Mouse (Mus musculus) small intestine, adult 2 months (tissue): ENCODE results near the gene Gcm1. TPM values are rescaled to one million over a fixed set of nuclear protein-coding genes. Genes with fewer than 3 reads are reported as not detected.

ENCODE experiments used
- H3K27ac ChIP-seq: fragments of 200-500 bp; 2 replicates; pipeline ENCODE4 v1.5.1; 2012; ENCODE audit warnings: low read depth, low read length, control low read depth, inconsistent platforms; ENCODE audit not compliant: insufficient read depth
- H3K27me3 ChIP-seq: fragments of 200-500 bp; 2 replicates; pipeline ENCODE4 v1.6.1; 2012; ENCODE audit warnings: mild to moderate bottlenecking, moderate library complexity, low read length, inconsistent platforms; ENCODE audit not compliant: control insufficient read depth, insufficient read depth
- H3K36me3 ChIP-seq: fragments of 200-500 bp; 2 replicates; pipeline ENCODE4 v1.6.1; 2012; ENCODE audit warnings: mild to moderate bottlenecking, low read length, control low read depth, inconsistent platforms; ENCODE audit not compliant: control insufficient read depth, insufficient read depth
- H3K4me1 ChIP-seq: fragments of 200-500 bp; 2 replicates; pipeline ENCODE4 v1.6.1; 2012; ENCODE audit warnings: low read length, inconsistent platforms, mixed read lengths; ENCODE audit not compliant: control insufficient read depth, insufficient read depth, insufficient read length
- H3K4me3 ChIP-seq: fragments of 200-500 bp; 2 replicates; pipeline ENCODE4 v1.5.1; 2012; ENCODE audit warnings: low read depth, mild to moderate bottlenecking, control low read depth, inconsistent platforms, low read length, moderate library complexity
- CTCF ChIP-seq: fragments of 200-500 bp; IDR thresholded peaks from 2 replicates; pipeline ENCODE4 v1.5.1; 2012; ENCODE audit warnings: low read depth, mild to moderate bottlenecking, control low read depth, inconsistent platforms, low read length, moderate library complexity, mixed read lengths; ENCODE audit not compliant: insufficient replicate concordance, insufficient read length; ENCODE audit errors: extremely low read depth
- POLR2A ChIP-seq: fragments of 200-500 bp; IDR thresholded peaks from 2 replicates; pipeline ENCODE4 v1.6.1; 2012; ENCODE audit warnings: low read depth, mild to moderate bottlenecking, control low read depth, inconsistent platforms, low read length, moderate library complexity
- WGBS: fragments of 180-500 bp; shearing (Covaris S2); methylation state at CpG from one replicate; pipeline ENCODE4 v1.1.7; 2018; 5-methylcytosine and 5-hydroxymethylcytosine counted together
- polyA plus RNA-seq: library from polyadenylated mRNA; depleted of rRNA; stranded (reverse); fragments of >200 nt; gene quantifications from 2 replicates; pipeline ENCODE4 v1.2.3, GENCODE M21; 2012; rRNA removed

Gcm1 gene
- polyA plus RNA-seq, 1 experiment = not detected

DNA sequence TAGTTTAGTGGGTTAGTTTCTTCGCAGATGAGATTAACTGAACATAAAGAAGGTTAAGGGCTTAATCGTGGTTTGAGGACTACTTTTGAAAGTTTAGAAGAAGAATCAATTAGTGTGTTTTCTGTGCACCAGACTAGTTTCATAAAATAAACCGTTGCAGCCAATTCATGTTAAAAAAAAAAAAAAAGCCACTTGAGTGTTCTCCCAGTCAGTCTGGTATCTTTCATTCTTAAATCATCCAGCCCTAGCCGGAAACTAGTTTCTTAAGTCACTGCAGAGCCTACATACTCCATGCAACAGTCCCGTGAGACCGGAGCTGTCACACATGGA lies 55.8 kb downstream of the Gcm1 start:
- Histone ChIP-seq H3K27ac (peak overlapping the region; percentile 99), H3K4me3 (peak overlapping the region; percentile 90), H3K4me1 (peaks cover 10% of the 10 kb centered on the region; the same call in 1 of the 2 replicates), H3K27me3 (no peaks in the 10 kb centered on the region), H3K36me3 (peaks cover 5% of the 10 kb centered on the region)
- 10% methylated on average over 6 of the region's 6 CpGs for WGBS
- no peak for TF ChIP-seq POLR2A
- TF ChIP-seq CTCF = no peak

DNA sequence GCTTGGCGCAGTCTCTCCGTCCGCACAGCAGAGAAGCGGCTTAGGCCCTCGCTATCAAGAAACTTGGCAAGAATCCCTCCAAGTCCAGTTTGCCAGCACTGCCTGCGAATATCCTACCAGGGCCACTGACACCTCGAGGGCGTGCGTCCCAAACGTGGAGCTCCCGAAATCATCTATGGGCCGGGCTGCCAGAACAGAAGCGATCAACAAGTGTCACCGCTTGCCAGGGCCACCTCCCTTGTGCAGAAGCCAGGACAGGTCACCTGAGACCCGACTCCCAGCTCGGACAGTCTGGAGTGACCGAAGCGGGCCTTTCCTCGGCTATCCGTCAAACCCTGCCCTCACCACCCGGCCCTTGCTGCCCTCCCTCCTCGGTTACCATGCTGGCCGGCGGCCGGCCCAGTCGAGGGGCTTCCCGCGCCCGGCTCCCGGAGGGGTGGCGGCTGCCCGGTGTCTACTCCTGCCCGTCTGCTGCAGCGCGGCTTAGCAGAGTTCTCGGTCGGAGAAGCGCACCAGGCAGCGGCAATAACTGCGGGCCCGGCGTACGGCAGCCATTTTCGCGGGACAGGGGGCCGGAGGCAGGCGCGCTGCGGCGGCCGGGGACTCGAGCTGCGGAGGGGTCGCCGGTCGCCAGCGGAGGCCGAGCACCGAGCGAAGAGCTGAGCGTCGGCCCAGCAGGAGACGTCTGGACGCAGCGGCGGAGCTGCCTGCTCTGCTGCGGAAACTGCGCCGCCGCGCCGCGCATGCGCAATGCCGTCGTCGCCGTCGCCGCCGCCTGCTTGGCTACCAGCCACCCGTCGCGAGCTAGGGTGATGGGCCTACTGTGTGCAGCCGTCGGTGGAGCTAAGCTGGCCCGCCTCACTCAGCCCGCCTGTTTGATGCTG lies 56.4 kb downstream of the Gcm1 start:
- Histone ChIP-seq H3K27ac (peak overlapping the region; percentile 99), H3K4me1 (peaks cover 10% of the 10 kb centered on the region; the same call in 1 of the 2 replicates), H3K27me3 (no peaks in the 10 kb centered on the region), H3K36me3 (peaks cover 3% of the 10 kb centered on the region), H3K4me3 (peak overlapping the region; percentile 90)
- under 1% methylated on average over 86 of the region's 88 CpGs for WGBS
- TF ChIP-seq POLR2A = peak; percentile 96
- no peak for TF ChIP-seq CTCF

DNA sequence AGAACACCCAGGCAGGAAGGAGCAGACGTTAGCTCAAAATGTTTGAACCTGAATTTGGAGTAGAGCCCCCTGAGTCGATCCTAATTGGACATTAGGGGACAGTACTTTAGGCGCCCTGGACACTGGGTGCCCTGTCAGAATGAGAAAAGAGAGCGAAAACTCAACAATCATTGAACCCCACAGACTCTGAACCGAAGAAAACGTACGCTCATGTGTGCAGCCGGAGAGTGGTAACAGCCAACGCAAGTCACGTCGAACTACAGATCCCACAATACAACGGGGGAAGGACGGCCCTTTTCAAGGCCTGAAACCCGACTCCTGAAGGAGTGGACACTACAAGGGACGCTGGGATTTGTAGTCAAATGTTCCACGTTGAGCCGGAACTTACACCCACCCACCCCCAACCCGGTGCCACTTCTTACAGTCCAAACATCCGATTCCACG lies 57.1 kb downstream of the Gcm1 start, which contains the start of the genes Fbxo9 and Ick:
TSS of gene Fbxo9 (minus strand) at position 270 of the 444 bp plus-strand sequence.
TSS of gene Ick (plus strand) at position 397 of the 444 bp plus-strand sequence.
- peak within 1 kb of the TSS; percentile 99 for H3K27ac ChIP-seq
- peaks cover 10% of the 10 kb centered on the region; the same call in 1 of the 2 replicates for H3K4me1 ChIP-seq
- no peaks in the 10 kb centered on the region for H3K27me3 ChIP-seq
- no peak; the same call in 1 of the 2 replicates for TF ChIP-seq POLR2A
- no peak for TF ChIP-seq CTCF
- H3K36me3 ChIP-seq = peaks cover under 1% of the 10 kb centered on the region; the same call in 1 of the 2 replicates
- H3K4me3 ChIP-seq = peak within 1 kb of the TSS; percentile 90
- 0% methylated on average over 20 of the region's 20 CpGs for WGBS

DNA sequence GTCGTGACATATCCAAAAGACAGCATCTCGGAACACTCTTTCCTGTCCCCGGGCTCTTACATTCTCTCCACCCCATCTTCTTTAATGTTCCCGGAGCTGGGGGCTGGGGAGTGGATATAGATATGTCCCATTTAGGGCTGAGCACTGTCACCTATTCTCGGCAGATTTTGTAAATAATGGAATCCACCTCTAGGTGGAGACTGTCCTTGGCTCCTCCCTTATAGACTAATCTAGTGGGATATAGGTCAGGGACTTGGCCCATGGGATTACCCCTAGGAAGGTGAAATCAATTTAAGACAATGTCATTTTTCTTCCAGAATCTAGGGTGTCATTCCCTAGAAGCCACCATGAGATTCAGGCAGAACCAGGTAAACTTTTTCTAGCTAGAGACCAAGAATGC lies 57.9 kb downstream of the Gcm1 start:
- Histone ChIP-seq H3K27me3 (no peaks in the 10 kb centered on the region), H3K4me1 (peaks cover 14% of the 10 kb centered on the region; the same call in 1 of the 2 replicates), H3K27ac (no peak overlapping the region), H3K4me3 (no peak overlapping the region), H3K36me3 (no peaks in the 10 kb centered on the region)
- no peak for TF ChIP-seq POLR2A
- peak; percentile 11; the same call in 1 of the 2 replicates for TF ChIP-seq CTCF
- 32% methylated on average over 5 of the region's 5 CpGs for WGBS

DNA sequence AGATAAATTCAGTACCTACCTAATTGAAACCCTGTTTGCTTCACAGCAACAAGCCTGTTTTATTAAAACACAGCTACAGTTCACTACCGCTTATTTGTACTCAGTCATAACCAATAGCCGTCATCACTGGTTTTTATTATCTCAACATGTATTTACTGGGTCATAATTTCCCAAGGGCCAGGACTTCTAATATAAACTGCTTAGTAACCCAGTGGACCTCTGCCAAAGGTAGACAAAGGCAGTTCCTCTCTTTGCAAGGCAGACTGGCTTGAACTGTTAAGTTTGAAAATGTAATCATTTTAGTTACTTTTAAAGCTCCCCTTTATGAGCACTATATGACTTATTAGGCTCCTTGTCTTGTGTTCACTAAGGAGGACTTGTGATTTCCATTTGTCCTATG lies 59.7 kb downstream of the Gcm1 start:
- 34% methylated on average over 2 of the region's 2 CpGs for WGBS
- no peak for TF ChIP-seq CTCF
- H3K27ac ChIP-seq = no peak overlapping the region

DNA sequence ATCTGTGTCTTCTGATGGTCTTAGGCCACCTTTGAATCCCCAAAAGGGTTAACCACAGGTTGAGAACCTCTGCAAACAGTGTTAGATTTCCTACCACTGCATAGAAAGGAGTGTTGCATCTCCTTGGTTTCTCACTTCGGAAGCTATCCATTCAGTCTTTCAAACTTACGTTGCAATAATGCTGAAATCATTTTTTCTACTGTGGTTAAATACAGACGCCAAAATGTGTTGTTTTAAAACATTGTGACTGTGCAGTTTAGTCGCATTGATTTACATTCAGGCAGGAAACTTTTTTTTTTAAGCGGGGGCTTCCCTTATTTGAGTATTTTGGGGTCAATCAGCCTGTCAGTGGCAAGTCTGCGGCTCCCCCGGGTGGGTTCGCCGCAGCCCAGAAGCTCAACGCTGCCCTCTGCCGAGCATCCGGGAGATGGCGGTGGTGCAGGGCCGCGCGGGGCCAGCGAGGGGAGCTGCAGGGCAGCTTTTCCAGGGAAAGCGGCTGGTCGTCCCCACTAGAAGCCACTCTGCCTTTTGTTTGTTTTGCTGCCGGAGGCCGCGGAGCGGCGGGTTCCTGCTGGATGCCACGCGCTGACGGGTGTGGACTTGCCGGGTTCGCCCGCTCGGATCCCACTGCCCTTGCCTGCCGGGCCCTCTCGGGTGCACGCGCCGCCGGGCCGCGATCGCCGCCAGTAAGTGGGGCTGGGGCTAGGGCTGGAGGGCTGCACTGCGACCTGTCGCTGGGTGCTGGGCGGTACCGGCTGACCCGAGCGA lies 61.2 kb downstream of the Gcm1 start:
- Histone ChIP-seq H3K4me3 (peak overlapping the region; percentile 94), H3K36me3 (no peaks in the 10 kb centered on the region), H3K4me1 (peaks cover 13% of the 10 kb centered on the region; the same call in 1 of the 2 replicates), H3K27me3 (no peaks in the 10 kb centered on the region), H3K27ac (peak overlapping the region; percentile 72)
- 1% methylated on average over 47 of the region's 47 CpGs for WGBS
- TF ChIP-seq CTCF = peak; percentile 99
- TF ChIP-seq POLR2A = peak; percentile 67

More for the DNA sequence above, 59.7 kb downstream of the Gcm1 start:
- H3K36me3 ChIP-seq = no peaks in the 10 kb centered on the region
- no peaks in the 10 kb centered on the region for H3K27me3 ChIP-seq
- peaks cover 13% of the 10 kb centered on the region; the same call in 1 of the 2 replicates for H3K4me1 ChIP-seq
- no peak overlapping the region for H3K4me3 ChIP-seq

DNA sequence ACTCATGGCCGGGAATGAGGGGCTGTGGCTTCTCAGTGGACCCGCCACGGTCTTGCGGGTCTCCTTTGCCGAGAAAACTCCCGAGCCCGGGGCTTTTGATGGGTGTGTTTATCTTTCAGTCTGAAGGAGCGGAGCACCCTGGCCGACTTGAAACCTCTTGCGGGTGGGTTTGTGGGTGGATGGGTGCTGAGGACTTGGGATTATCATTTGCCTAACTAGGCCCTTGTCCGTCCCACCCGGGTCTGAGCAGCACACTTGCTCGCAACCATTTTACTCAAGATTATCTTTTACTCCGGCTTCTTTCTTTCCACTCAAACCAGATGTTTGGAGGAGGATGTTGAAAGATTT lies 61.8 kb downstream of the Gcm1 start:
- Histone ChIP-seq H3K27ac (peak overlapping the region; percentile 72), H3K27me3 (no peaks in the 10 kb centered on the region), H3K4me3 (peak overlapping the region; percentile 94), H3K4me1 (peaks cover 17% of the 10 kb centered on the region), H3K36me3 (no peaks in the 10 kb centered on the region)
- WGBS = under 1% methylated on average over 14 of the region's 14 CpGs
- TF ChIP-seq CTCF = no peak
- TF ChIP-seq POLR2A = no peak

Other genes starting within 250 kb of the Gcm1 start
- 6.0 and 11.2 TPM in 2 replicates for gene Elovl5, start 134.6 kb upstream of the Gcm1 start, polyA plus RNA-seq
- 54.1 and 74.3 TPM in 2 replicates for gene Fbxo9, start 57.1 kb downstream of the Gcm1 start, polyA plus RNA-seq
- gene Ick, start 57.3 kb downstream of the Gcm1 start, polyA plus RNA-seq = 8.4 and 19.8 TPM in 2 replicates
- gene Gsta4, start 130.8 kb downstream of the Gcm1 start, polyA plus RNA-seq = 6.3 and 66.9 TPM in 2 replicates
- 14.6 and 148 TPM in 2 replicates for gene Gsta1, start 178.7 kb downstream of the Gcm1 start, polyA plus RNA-seq
- gene Gm3776, start 205.2 kb downstream of the Gcm1 start, polyA plus RNA-seq = 0.90 and 11.6 TPM in 2 replicates
- gene Gm10639, start 238.0 kb downstream of the Gcm1 start, polyA plus RNA-seq = 0.17 TPM in 1 of 2 replicates, not detected in the other